Mouse (Mus musculus): ENCODE results near the gene Ipo13.

Ipo13 gene

DNA sequence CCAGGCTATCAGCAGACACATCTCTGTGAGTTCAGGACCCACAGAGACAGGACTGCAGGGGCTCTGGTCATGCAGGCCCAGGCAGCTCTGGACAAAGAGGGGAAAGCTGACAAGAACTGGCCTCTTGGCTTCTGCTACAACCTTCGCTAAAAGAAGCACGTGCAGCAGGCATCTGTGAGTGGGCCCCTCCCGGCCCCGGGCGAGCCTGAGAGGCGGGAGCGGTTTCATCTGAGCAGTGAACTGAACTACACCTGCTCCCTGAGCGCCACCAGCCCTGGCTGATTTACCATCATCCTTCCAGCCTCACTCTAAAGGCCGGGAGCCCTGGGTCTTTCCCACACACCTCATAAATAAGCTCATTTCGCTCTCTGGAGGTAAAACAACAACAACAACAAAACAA lies 36.5 kb downstream of the Ipo13 start:
- DNase-seq, result no peak

- no peak for DNase-seq
These were observed 41.2 kb downstream of the Ipo13 start for GRCm38 (mm10) chr4:117873615-117874014.

DNA sequence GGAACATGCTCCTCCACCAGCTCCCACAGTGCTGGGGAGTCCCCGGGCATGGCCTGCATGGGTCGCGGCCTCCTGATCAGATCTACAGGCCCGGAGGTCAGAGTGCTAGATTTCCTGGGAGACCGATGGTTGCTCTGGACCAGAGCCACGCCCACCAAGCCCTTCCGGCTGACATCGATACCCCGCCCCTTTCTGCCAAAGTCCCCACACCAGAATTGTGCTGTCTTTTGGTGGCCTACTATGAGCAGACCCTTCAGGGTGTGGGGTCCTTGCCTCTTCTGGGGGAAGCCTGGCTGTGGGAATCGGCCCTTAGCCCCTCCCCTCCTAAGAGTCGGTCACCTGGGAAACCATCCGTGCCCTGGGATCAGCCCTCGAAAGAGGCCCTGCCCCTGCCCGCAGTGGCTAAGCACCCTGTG lies 42.3 kb downstream of the Ipo13 start, which contains the start of gene Ccdc24:
Gene Ccdc24, minus strand, starts transcription at position 87 of the 416 bp plus-strand sequence.
- peak in 1 of 2 experiments; percentile 35 for DNase-seq

DNA sequence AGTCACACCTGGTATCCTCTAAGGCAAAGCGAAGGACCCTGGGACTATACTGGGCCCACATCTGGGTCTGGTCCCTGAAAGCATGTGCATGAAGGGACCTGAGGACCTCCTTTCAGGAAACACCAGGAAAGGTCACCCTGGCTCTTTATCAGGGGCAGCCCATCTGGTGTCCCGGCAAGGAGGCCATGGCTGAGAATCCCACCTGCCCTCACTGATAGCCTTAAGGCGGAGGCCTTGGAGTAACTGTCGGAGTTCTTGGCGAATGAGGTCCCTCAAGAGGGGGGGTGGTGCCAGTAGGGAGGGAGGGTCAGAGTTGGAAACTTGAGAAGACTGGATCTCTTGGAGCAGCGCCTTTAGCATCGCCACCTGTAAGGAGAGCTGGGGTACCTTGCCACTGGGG lies 43.0 kb downstream of the Ipo13 start:
- no peak for DNase-seq

DNA sequence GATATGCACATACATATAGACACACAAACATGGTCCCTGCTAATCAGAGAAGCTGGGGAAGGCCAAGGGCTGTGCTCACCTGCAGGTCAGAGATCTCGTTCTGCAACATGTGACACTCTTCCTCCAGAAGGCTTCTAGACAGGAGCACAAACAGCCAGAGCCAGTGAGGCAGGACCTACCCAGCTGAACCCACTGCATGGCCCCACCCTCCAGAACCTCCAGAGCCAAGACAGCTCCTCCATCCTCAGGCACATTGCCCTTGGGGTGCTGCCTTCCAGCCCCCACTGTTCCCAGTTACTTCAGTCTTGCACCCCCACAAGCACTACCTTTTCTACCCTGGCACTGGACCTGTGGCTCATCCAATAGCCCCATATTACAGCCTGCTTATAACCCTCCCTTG lies 44.4 kb downstream of the Ipo13 start:
- no peak for DNase-seq

DNA sequence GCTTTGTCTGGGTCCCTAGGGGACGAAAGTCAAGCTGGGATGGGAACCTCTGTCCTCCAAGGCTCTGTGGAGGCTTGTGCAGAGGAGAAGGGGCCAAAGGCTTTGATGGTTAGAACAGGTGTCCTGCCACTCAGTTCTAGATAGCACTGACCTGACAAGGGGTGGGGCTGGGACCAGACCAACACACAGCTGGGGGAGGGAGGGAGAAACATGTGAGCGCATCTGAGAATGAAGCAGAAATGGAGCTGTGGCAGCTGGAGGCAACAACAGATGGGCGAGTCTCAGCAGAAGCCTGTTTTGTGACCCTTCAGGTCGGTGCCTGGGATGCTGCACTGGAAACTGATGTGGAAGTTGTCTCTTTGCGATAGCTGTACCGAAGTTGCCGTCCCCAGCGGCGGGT lies 45.5 kb downstream of the Ipo13 start:
- no peak for DNase-seq

DNA sequence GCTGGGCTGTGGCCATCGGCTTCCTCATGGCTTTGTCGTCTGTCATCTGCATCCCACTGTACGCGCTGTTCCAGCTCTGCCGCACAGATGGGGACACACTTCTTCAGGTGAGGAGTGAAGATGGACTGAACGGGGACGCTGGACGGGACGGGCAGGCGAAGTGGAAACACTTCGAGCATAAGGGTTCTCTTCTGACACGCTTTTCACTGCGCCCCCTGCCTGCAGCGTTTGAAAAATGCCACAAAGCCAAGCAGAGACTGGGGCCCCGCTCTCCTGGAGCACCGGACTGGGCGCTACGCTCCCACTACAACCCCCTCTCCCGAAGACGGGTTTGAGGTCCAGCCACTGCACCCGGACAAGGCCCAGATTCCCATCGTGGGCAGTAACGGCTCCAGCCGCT lies 47.0 kb downstream of the Ipo13 start:
- peak in 1 of 2 experiments; percentile 60 for DNase-seq

DNA sequence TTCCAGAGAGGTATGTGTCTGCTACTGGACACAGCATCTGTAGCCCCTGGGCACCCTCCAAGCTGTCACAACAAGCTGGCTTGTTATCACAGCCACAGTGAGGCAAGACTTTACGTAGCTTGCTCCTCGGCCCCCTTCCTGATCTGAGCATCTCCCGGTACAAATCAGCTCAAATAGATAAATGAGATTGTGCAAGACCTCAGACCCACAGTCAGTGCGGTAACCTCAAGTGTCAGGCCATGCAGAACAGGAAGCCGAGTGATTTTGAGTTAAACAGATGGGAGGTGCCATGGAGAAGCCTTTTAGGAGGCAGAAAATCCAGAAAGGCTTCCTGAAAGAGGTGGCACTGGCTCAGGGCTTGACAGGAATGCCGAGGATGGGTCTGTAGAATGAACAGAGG lies 47.8 kb downstream of the Ipo13 start:
- DNase-seq, result no peak

- peak; percentile 91 to 93 for DNase-seq
These were observed 48.7 kb downstream of the Ipo13 start for GRCm38 (mm10) chr4:117866083-117866482.

GRCm38 (mm10) chr4:117862823-117863222 lies 52.0 kb downstream of the Ipo13 start:
- DNase-seq, result peak in 1 of 2 experiments; percentile 44

DNA sequence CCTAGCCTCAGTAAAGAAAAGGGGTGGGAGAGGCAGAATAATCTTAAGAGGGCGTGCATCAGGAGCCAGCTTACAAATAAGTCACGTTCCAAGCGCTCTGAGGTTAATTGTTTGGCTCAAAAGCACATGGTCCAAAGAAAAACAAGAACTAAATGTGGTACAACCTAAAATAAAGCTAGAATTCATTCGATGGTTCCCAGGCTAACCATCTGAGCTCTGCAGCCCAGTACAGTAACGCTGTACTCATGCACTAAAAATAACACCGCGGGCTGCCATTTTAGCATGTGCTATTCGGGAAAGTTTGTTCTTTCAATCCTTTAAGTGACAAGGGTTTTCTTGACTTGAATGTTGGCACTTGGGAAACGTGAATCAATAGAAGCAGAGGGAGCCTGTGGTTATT lies 54.2 kb downstream of the Ipo13 start:
- no peak for DNase-seq

GRCm38 (mm10) chr4:117858794-117859193 lies 56.0 kb downstream of the Ipo13 start:
- DNase-seq, result peak; percentile 53 to 65

GRCm38 (mm10) chr4:117855146-117855545 lies 59.7 kb downstream of the Ipo13 start:
- no peak for DNase-seq

DNA sequence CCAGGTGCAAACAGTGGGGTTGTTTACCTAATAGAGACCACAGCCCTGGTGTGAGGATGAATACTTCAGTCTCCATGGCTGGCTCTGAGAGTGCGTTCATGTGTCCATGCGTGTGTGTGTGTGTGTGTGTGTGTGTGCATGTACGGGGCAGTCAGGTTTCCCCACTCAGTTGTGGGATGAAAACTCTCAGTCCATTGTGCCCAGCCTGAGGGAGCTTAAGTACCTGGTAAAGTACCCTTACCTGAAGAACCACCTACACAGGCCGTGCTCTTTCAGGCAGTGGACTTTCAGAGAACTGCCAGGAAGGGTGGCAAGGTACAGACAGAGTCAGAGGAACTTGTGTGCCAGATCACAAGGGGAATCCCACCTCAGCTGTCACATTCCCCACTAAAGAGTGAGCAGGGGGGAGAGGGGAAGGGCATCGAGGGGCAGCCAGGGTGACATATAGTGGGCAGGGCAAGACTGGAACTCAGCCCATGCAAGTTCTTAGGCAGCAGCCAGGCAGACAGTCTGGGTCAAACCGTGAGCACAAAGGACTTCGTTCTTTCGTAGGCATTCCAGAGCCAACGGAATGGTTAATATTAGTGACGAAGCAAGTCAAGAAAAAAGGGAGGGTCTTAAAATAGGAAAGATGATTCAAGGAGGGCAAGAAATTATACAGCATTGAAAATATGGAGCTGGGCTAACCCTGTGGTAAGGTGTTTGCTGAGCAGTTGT lies 62.5 kb downstream of the Ipo13 start:
- peak in 1 of 2 experiments; percentile 36 for DNase-seq

GRCm38 (mm10) chr4:117850871-117851270 lies 63.9 kb downstream of the Ipo13 start:
- DNase-seq, result no peak

- no peak for DNase-seq
These were observed 64.6 kb downstream of the Ipo13 start for GRCm38 (mm10) chr4:117850176-117850575.

DNA sequence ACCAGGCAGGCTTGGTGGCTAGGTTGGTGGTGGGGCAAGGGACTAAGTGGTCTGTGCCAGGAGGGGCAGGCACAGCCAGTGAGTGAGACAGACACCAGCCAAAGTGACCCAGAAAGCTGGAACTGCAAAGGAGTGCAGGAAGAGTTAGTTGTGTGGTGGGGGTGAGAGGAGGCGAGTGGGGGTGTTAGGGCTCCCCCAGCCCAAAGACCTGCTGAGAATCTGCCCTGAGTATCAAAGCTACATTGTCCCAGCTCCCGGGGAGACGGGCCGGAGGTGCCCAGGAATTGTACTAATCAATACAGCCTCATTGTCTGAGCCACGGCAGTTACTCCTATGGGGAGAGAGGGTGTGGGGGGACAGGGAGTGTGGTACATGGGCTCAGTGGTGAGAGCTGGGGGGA lies 65.3 kb downstream of the Ipo13 start:
- DNase-seq, result no peak

- no peak for DNase-seq
These were observed 65.7 kb downstream of the Ipo13 start for GRCm38 (mm10) chr4:117849063-117849462.

GRCm38 (mm10) chr4:117847011-117847410 lies 67.8 kb downstream of the Ipo13 start:
- DNase-seq, result no peak

DNA sequence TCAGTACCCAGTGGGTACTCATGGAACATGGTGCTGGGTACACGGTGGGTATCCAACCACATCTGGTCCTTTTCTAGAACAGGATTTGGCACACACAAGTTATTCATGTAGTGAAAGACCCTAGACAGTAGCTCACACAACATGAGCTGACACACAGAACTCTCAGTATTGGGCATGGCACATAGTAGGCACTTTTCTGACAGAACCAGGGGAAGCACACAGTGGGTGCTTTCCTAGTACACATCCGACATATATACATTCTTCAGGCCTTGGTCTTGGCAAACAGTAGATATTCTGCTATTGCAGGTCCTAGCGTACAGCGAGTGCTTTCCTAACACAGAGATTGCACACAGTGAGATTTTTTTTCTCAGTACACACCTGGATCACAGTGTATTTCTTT lies 68.5 kb downstream of the Ipo13 start:
- DNase-seq, result no peak

DNA sequence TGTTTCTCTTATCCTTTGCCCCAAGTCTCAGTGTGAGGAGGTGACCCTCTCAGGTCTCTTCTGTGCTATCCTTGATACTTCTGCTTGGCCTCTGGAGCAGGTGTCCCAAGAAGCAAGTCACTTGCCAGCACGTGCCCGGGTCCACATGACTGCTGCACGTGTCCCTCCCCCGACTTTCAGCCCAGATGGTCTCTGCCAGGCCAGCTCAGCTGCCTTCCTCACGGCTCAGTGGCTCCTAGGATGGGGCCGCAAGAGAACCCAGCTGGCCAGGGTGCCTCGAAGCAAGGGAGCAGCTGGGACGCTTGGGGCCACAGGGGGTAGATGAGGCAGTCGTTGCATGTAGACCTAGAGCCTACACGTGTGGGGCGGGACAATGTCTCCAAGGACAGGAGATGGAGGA lies 69.5 kb downstream of the Ipo13 start:
- peak in 1 of 2 experiments; percentile 43 for DNase-seq

Data from kidney, adult 8-10 months (tissue).